Mouse (Mus musculus) liver, adult 2 months (tissue): ENCODE results near the gene Pi4kb.

Experiments used
- CTCF ChIP-seq: fragments of 200-500 bp; IDR thresholded peaks from 2 replicates; pipeline ENCODE4 v1.5.1; 2011; ENCODE audit warnings: low read depth, low read length, control low read depth
- POLR2A ChIP-seq: fragments of 200-500 bp; IDR thresholded peaks from 2 replicates; pipeline ENCODE4 v1.6.1; 2011; ENCODE audit warnings: low read length, control low read depth; ENCODE audit not compliant: insufficient read depth; ENCODE audit errors: extremely low read depth

GRCm38 (mm10) chr3:94949645-94950044 lies 24.9 kb upstream of the Pi4kb start:
- TF ChIP-seq CTCF (no peak), POLR2A (no peak)
